Mouse (Mus musculus) ES-E14 (cell line): ENCODE data around the gene Coasy.

Experiments
- CHD2 ChIP-seq: IDR thresholded peaks from 2 replicates; pipeline ENCODE4 v1.6.1; 2014; ENCODE audit warnings: mild to moderate bottlenecking, low read depth, low read length, inconsistent platforms
- MAFK ChIP-seq: IDR thresholded peaks from 2 replicates; pipeline ENCODE4 v1.6.1; 2014; ENCODE audit warnings: mild to moderate bottlenecking, low read depth, low read length, inconsistent platforms; ENCODE audit not compliant: insufficient read depth
- ZC3H11A ChIP-seq: IDR thresholded peaks from 2 replicates; pipeline ENCODE4 v1.6.1; 2012; ENCODE audit warnings: low read depth, mild to moderate bottlenecking, inconsistent platforms, low read length, borderline replicate concordance
- ZNF384 ChIP-seq: IDR thresholded peaks from 2 replicates; pipeline ENCODE4 v1.6.1; 2012; ENCODE audit warnings: low read depth, low read length, inconsistent platforms

- TF ChIP-seq ZC3H11A (no peak), MAFK (no peak), ZNF384 (no peak), CHD2 (no peak)
Measured at GRCm38 (mm10) chr11:101109351-101109750, 27.0 kb downstream of the Coasy start.
